Mouse (Mus musculus) embryonic facial prominence, embryonic 13.5 days (tissue): ENCODE measurements around the gene Zfpl1. TPM values are rescaled to one million over a fixed set of nuclear protein-coding genes. Genes with fewer than 3 reads are reported as not detected.
A peak's percentile ranks its signal among the peaks of the same experiment; 100 is the strongest.

Source experiments
- ATAC-seq: fragments of 200-750 bp; cut with Nextera tagmentation; 2 replicates; pipeline ENCODE4 v1.8.0; 2017; ENCODE audit warnings: low read depth; ENCODE audit not compliant: insufficient number of reproducible peaks, insufficient read depth, low FRiP score, low TSS enrichment
- H3K27ac ChIP-seq: fragments of 300-500 bp; sonication (generic); 2 replicates; pipeline ENCODE4 v1.5.1; 2015; ENCODE audit warnings: moderate library complexity, mild to moderate bottlenecking, inconsistent platforms
- H3K27me3 ChIP-seq: fragments of 300-500 bp; sonication (generic); 2 replicates; pipeline ENCODE4 v1.6.1; 2015; ENCODE audit warnings: mild to moderate bottlenecking, inconsistent platforms
- H3K36me3 ChIP-seq: fragments of 300-500 bp; sonication (generic); 2 replicates; pipeline ENCODE4 v1.6.1; 2015; ENCODE audit warnings: mild to moderate bottlenecking, inconsistent platforms
- H3K4me1 ChIP-seq: fragments of 300-500 bp; sonication (generic); 2 replicates; pipeline ENCODE4 v1.6.1; 2015; ENCODE audit warnings: inconsistent platforms
- H3K4me2 ChIP-seq: fragments of 300-500 bp; sonication (generic); 2 replicates; pipeline ENCODE4 v1.6.1; 2015; ENCODE audit warnings: moderate library complexity, mild to moderate bottlenecking, inconsistent platforms
- H3K4me3 ChIP-seq: fragments of 300-500 bp; sonication (generic); 2 replicates; pipeline ENCODE4 v1.5.1; 2015; ENCODE audit warnings: mild to moderate bottlenecking, inconsistent platforms
- H3K9ac ChIP-seq: fragments of 300-500 bp; sonication (generic); 2 replicates; pipeline ENCODE4 v1.6.1; 2015; ENCODE audit warnings: mild to moderate bottlenecking, inconsistent platforms
- H3K9me3 ChIP-seq: fragments of 300-500 bp; sonication (generic); 2 replicates; pipeline ENCODE4 v1.6.1; 2016; ENCODE audit warnings: inconsistent platforms
- WGBS: fragments of 180-500 bp; shearing (Covaris S2); methylation state at CpG from one replicate; pipeline ENCODE4 v1.1.7; 2015; ENCODE audit warnings: mixed read lengths; 5-methylcytosine and 5-hydroxymethylcytosine counted together
- polyA plus RNA-seq: library from polyadenylated mRNA; unstranded; fragments of >200 nt; fragmentation: Nextera tagmentation; extraction: Ambion mirVana; gene quantifications from 2 replicates; pipeline ENCODE4 v1.2.1, GENCODE M21; 2015

The Zfpl1 gene
- polyA plus RNA-seq, 1 experiment from 2014 or later: 79.1 TPM

DNA sequence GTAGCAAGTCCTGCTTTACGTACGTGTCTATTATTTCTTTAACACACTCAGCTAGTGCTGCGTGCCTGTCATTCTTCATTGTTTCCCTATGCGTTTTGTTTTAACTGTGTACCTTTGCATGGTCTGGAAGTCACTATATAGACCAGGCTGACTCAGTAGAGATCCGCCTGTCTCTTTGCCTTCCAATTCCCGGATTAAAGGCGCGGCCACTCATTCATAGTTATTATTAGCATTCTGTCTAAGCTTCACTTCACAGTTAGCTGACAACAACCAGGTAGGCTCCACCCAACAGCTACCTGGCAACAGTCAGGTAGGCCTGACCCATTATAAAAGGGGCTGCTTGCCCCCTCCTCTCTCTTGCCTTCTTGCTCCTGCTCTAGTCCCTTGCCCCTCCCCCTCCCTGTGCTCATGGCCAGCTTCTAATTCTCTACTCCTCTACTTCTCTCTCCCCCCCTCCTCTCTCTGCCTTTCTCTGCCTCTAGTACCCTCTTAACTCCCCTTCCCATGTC, 34.0 kb upstream of the Zfpl1 start:
- Histone ChIP-seq H3K9ac (peak overlapping the region; percentile 91), H3K4me3 (peak overlapping the region; percentile 94), H3K4me2 (peak overlapping the region; percentile 89), H3K4me1 (peaks cover 24% of the 10 kb centered on the region), H3K9me3 (no peaks in the 10 kb centered on the region), H3K27ac (peak overlapping the region; percentile 96), H3K36me3 (peaks cover 40% of the 10 kb centered on the region), H3K27me3 (no peaks in the 10 kb centered on the region)
- ATAC-seq: peak; percentile 17; the same call in 1 of the 2 replicates
- WGBS: under 1% methylated on average over 8 of the region's 8 CpGs

DNA sequence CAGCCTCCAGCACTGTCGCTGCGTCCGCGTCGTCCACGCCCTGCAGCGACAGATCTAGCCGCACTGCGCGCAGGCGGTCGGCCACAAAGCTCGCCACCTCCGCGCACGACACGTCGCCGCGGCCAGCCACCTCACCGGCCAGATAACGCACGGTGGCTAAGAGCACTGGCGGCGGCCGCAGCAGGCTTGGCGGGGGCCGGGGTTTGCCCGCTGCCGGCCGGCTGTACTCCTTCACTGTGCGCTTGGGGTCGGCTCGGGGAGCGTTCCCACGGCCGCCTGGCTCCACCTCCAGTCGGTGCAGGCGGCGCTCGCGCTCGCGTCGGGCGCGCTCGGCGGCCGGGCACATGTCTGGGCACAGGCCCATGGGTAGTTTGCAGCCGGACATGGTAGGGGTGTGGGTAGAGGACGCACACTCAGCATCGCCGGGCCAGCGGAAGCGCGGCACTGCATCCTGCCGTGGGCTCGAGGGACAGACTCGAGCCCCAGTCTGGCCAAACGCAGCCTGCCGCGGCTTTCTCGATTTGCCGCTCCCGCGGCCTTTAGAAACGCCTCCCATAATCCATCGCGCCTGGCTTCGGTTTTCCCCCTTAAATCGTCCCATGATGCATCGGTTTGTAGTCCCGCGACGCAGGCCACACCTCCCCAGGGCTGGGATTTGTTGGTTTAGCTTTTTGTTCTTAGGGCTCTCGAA, 33.4 kb upstream of the Zfpl1 start, which contains the start of gene Sac3d1:
Gene Sac3d1 (minus strand): TSS at position 665 of the 691 bp plus-strand sequence.
- Histone ChIP-seq H3K4me2 (peak within 1 kb of the TSS; percentile 89), H3K4me3 (peak within 1 kb of the TSS; percentile 94), H3K27me3 (no peaks in the 10 kb centered on the region), H3K9ac (peak within 1 kb of the TSS; percentile 91), H3K9me3 (no peaks in the 10 kb centered on the region), H3K27ac (peak within 1 kb of the TSS; percentile 96), H3K4me1 (peaks cover 19% of the 10 kb centered on the region), H3K36me3 (peaks cover 43% of the 10 kb centered on the region)
- ATAC-seq: peak; percentile 76
- under 1% methylated on average over 77 of the region's 77 CpGs for WGBS

DNA sequence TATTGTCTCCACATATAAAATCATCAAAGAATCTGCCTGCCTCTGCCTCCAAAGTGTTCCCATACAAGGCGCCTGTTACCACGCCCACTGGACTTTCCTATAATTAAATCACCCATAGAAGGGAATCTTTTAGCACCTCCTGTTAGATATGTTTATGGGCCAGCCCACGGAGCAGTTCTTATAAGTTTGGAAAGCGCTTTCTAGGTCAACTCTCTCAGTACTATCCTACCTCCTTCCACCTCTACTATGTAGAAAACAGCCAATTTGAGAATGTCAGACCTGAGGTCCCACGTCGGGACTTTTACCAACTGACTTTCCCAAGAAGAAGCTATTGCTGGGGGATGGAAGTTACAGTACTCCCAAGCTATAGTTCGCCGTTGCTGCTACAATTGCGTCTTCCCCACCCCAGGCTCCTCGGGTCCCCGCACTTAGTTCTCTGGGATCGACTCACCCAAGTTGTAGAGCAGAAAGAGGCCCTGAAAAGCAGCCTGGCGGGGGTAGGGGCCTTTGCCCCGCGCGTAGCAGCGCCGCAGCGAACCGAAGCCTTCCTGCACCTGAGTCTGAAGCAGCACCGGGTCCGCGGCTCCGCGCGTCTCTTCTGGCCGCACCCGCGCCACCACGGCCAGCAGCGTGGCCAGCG, 32.7 kb upstream of the Zfpl1 start:
- no peak for ATAC-seq
- peaks cover 19% of the 10 kb centered on the region for H3K4me1 ChIP-seq
- peak overlapping the region; percentile 89 for H3K4me2 ChIP-seq
- H3K27me3 ChIP-seq: no peaks in the 10 kb centered on the region
- H3K4me3 ChIP-seq: peak overlapping the region; percentile 94
- H3K36me3 ChIP-seq: peaks cover 44% of the 10 kb centered on the region
- peak overlapping the region; percentile 96 for H3K27ac ChIP-seq
- 5% methylated on average over 32 of the region's 32 CpGs for WGBS
- H3K9ac ChIP-seq: peak overlapping the region; percentile 91
- no peaks in the 10 kb centered on the region for H3K9me3 ChIP-seq

DNA sequence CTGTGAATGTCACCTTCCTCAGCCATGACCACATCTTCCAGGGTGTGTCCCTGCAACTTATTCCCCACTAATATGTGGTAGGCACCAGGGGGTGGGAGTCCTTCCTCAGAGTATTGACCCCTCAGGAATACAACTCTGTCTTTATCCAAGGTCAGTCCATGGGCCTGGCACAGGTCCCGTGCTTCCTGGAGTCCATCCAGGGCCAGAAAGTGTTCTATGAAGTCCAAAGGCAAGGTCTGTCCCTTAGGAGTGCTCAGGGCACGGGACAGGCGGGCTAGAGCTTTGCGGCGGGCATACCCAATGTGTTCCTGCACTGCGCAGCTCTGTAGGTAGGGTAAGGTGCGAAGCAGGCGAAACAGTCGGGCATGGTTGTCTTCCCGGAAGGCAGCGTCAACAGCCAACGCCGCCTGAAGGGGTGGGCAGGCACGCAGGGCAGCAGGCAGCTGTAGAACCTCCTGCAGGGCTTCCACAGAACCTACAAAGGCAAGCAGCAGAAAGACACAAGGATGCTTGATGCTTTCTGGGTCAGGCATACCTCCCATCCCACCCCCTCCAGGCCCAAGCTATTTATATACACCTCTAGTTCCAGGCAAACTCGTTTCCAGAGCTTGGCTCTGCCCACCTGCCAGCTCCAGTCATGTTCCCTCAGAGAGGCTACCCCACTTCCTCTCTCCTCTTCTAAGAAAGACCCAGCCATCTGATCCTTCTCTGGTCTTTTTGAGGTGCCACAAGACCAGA, 31.5 kb upstream of the Zfpl1 start:
- WGBS: 88% methylated on average over 15 of the region's 15 CpGs
- H3K9ac ChIP-seq: peak overlapping the region; percentile 91; the same call in 1 of the 2 replicates

DNA sequence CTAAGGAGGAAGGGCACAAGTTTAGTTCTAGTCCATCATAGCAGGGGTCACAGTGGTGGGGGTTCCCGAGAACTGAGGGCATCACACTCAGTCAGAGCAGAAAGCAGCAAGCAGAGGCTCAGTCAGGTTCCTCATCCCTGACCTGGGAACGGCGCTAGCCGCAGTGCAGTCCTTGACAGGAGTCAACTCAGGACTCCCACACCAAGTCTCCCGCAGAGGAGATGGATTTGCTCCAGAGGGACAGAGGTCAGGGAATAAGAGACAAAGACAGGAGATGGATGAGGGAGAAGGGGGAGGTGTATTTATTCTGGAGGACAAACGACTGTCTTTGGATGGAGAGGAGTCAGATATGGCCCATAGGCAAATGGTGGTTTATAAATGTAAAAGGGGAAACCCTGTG, 28.4 kb upstream of the Zfpl1 start:
- no peak overlapping the region for H3K4me2 ChIP-seq
- WGBS: 78% methylated on average over 6 of the region's 6 CpGs
- ATAC-seq: no peak
- H3K4me1 ChIP-seq: peaks cover 14% of the 10 kb centered on the region
- no peaks in the 10 kb centered on the region for H3K27me3 ChIP-seq
- H3K9ac ChIP-seq: no peak overlapping the region
- H3K4me3 ChIP-seq: no peak overlapping the region
- H3K9me3 ChIP-seq: no peaks in the 10 kb centered on the region
- H3K36me3 ChIP-seq: peaks cover 37% of the 10 kb centered on the region
- no peak overlapping the region for H3K27ac ChIP-seq

More for the DNA sequence above, 31.5 kb upstream of the Zfpl1 start:
- Histone ChIP-seq H3K4me1 (peaks cover 19% of the 10 kb centered on the region), H3K27me3 (no peaks in the 10 kb centered on the region), H3K4me3 (0 out of 2 replicates have a peak overlapping the region, but pooled peaks have one; percentile 94), H3K9me3 (no peaks in the 10 kb centered on the region), H3K4me2 (peak overlapping the region; percentile 89), H3K36me3 (peaks cover 41% of the 10 kb centered on the region), H3K27ac (no peak overlapping the region)
- no peak for ATAC-seq

DNA sequence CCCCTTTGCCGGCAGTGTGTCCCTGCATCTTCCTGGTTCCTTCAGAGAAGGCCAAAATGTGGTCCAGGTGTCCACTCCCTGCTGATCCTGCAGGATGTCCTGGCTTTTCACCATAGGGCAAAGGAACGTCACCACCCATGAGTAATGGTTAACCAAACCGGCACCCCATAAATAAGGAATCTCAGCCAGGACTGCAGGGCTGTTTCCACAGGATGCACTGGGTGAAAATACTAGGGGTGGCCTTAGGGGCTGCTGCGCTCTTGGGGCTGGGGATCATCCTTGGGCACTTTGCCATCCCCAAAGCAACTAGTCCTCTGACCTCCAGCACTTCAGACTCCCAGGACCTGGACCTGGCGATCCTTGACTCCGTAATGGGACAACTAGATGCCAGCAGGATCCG, 20.8 kb upstream of the Zfpl1 start, which contains the start of gene Naaladl1:
Gene Naaladl1 (plus strand): TSS at position 197 of the 400 bp plus-strand sequence.
- 81% methylated on average over 7 of the region's 7 CpGs for WGBS
- H3K36me3 ChIP-seq: no peaks in the 10 kb centered on the region

DNA sequence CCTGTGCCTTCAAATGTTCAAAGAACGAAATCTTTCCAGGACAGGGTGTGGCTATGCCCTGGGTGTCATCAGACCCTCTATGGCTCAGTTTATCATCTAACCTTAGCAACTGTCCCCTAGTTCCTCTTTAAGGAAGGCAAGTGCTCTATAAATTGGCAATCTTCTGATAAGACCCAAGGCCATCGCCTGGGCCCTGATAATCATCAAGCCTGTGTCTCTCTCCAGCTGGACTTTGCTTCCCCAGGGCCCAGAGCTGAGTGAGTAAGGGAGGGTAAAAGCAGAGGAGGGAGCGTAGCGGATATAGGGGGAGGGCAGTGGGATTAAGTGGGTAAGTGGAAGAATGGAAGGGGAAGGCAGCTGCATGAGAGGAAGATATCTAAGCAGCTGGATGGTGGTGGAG, 19.7 kb upstream of the Zfpl1 start:
- Histone ChIP-seq H3K9me3 (no peaks in the 10 kb centered on the region), H3K9ac (no peak overlapping the region), H3K27me3 (no peaks in the 10 kb centered on the region), H3K4me3 (no peak overlapping the region), H3K4me2 (no peak overlapping the region), H3K36me3 (0 out of 2 replicates have a peak, but pooled peaks cover 1% of the 10 kb centered on the region), H3K27ac (no peak overlapping the region), H3K4me1 (peaks cover 7% of the 10 kb centered on the region; the same call in 1 of the 2 replicates)
- 81% methylated on average over 4 of the region's 4 CpGs for WGBS
- no peak for ATAC-seq

More for the DNA sequence above, 20.8 kb upstream of the Zfpl1 start, which contains the start of gene Naaladl1:
- Histone ChIP-seq H3K4me2 (no peak within 1 kb of the TSS), H3K9ac (no peak within 1 kb of the TSS), H3K4me1 (peaks cover 7% of the 10 kb centered on the region; the same call in 1 of the 2 replicates), H3K27ac (no peak within 1 kb of the TSS), H3K4me3 (no peak within 1 kb of the TSS), H3K27me3 (no peaks in the 10 kb centered on the region), H3K9me3 (no peaks in the 10 kb centered on the region)
- ATAC-seq: no peak

DNA sequence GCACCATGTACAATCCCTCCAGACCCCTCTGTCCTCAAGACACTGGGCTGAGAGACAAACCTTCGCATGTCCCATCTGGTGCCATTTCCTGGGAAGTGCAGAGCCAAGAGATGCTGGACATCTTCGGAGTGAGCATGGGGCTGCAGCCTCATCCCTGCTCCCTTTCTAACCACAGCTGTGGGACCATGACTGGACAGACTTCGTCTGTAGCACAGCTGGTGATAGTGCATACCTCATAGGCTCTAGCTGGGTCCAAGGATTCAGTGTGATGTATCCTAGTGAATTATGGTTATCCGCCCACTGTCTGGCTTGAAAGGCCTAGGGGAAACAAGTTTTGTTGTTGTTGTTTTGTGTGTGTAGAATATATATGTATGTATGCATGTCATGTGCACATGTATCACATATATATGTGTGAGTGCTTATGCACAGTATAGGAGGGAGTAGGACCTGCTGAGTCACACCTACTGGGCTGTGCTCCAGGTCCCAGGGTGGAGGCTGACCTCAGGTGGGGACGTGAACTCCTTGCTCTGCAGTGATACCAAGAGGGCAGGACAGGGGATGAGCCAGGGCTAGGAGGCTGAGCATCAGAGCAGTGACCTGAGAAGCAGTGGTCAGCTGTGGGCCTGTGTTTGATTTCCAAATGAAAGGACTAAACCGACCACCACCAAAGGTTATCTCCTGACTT, 17.6 kb upstream of the Zfpl1 start:
- peak; percentile 68; the same call in 1 of the 2 replicates for ATAC-seq
- Histone ChIP-seq H3K4me1 (peaks cover 7% of the 10 kb centered on the region; the same call in 1 of the 2 replicates), H3K4me3 (no peak overlapping the region), H3K9ac (no peak overlapping the region), H3K36me3 (peaks cover 13% of the 10 kb centered on the region; the same call in 1 of the 2 replicates), H3K27ac (no peak overlapping the region), H3K27me3 (no peaks in the 10 kb centered on the region), H3K4me2 (no peak overlapping the region), H3K9me3 (no peaks in the 10 kb centered on the region)
- WGBS: 78% methylated on average over 6 of the region's 6 CpGs

DNA sequence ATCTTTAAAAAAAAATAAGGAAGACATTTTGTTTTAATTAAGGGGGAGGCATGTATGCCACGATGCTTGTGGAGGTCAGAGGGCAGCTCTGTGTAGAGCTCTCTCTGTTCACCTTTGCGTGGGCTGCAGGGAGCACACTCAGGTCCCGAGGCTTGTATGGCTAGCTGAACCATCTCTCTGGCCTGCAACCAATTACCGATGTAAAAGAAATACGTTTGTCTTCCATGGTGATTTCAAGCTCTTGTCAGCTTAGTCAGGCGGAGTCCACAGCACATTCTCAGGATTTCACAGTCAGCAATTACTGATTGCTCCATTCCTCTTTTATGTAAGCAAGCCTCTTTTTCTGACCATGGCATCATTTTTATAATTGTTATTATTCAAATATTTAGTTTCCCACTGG, 16.4 kb upstream of the Zfpl1 start:
- Histone ChIP-seq H3K4me3 (no peak overlapping the region), H3K27me3 (no peaks in the 10 kb centered on the region), H3K27ac (no peak overlapping the region), H3K9ac (no peak overlapping the region), H3K4me2 (no peak overlapping the region), H3K36me3 (peaks cover 19% of the 10 kb centered on the region; the same call in 1 of the 2 replicates), H3K4me1 (peaks cover 7% of the 10 kb centered on the region; the same call in 1 of the 2 replicates), H3K9me3 (no peaks in the 10 kb centered on the region)
- 16% methylated on average over 6 of the region's 6 CpGs for WGBS
- ATAC-seq: no peak

DNA sequence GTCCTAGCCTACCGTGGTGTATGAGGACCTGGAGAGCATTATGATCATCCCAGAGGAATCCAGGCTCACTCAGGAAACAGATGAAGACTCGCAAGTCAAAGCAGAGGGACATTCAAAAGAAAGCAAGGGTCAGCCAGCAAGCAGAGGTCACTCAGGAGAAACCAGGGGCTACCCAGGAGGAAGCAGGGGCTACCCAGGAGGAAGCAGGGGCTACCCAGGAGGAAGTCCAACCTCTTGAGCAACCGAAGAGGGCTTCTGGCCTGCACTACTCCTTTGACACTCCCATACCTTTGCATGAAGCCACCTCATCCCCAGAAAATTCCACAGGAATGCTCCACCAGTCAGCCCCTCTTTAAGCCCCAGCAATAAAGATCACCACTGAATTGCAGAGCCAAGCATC, 13.1 kb upstream of the Zfpl1 start:
- ATAC-seq: no peak
- H3K27me3 ChIP-seq: no peaks in the 10 kb centered on the region
- H3K27ac ChIP-seq: no peak overlapping the region
- H3K36me3 ChIP-seq: peaks cover 48% of the 10 kb centered on the region
- WGBS: 82% methylated on average over 3 of the region's 3 CpGs
- no peak overlapping the region for H3K9ac ChIP-seq
- no peaks in the 10 kb centered on the region for H3K9me3 ChIP-seq
- no peak overlapping the region for H3K4me3 ChIP-seq
- peaks cover 7% of the 10 kb centered on the region; the same call in 1 of the 2 replicates for H3K4me1 ChIP-seq
- no peak overlapping the region for H3K4me2 ChIP-seq
